Mouse (Mus musculus) monocyte, adult 5-6 weeks (primary cell): Measurements from ENCODE around the gene Fam171a1. TPM values are rescaled to one million over a fixed set of nuclear protein-coding genes. Genes with fewer than 3 reads are reported as not detected.
"Not testable (repeated sequence)": the region's sequence is repeated elsewhere in the genome, so short reads cannot be mapped to it uniquely, and the experiment has no call there.

Source experiments
- ATAC-seq: fragments of 153-309, 156-312 bp; replicated peaks from 2 replicates; pipeline ENCODE4 v1.8.0; 2017; ENCODE audit warnings: mild to moderate bottlenecking; ENCODE audit not compliant: low TSS enrichment, insufficient number of reproducible peaks, severe bottlenecking, poor library complexity, low FRiP score
- total RNA-seq: library from RNA; stranded (forward); fragments of 200-1000, 200-491, 200-594 nt; gene quantifications from 3 replicates; pipeline ENCODE4 v1.2.3, GENCODE M21; 2017

Fam171a1 gene
- total RNA-seq, 1 experiment from 2014 or later, result not detected

DNA sequence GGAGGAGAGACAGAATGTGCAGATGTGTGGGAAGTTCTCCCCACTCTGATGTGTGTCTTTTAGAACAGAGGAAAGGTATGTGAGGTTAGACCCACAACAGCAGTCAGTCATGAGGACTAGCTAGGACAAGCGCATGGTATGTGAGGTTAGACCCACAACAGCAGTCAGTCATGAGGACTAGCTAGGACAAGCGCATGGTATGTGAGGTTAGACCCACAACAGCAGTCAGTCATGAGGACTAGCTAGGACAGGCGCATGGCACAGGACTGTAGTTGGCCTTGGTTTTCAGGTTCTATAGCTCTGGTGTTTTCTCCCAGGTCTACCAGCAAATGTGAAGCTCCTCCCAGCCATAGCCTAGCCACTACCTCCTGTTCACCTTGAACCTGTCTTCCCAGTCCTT lies 103.6 kb downstream of the Fam171a1 start:
- ATAC-seq, result not testable (repeated sequence)

DNA sequence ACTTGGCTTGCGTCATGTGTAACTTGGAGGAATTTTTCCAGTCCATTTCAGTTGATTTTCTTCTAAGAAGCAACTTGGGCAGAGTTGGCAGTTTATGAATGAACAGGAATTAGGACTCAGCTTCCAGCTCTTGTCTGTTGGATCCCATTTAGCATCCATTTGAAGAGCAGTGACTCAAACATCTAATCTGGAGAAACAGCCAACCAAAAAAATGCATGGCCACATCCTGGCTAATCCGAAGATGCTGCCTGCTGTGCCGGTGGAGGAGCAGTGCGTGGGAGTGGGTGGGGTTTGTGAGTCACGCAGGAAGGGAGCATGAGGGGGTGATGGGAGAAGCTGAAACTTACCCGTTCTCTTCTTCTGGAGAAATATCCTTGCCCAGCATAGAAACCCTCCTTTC lies 104.2 kb downstream of the Fam171a1 start:
- no peak for ATAC-seq

DNA sequence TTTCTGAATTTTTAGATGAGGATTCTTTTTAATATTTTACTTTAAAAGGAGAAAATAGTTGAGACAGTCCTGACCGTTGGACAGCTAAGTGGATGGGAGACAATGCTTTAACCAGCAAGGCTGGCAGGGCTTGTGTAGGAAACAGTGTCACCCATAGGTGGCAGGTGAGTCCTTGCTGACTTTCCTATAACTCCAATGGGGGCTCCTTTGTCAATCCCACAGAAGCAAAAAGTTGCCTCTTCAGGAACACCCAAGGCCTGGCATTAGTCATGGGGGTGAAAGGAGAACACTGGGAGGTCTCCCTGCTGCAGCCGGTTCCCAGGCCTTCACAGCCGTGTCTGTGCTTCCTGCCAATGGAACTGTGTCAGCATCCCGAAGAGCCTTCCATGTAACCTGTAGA lies 114.5 kb downstream of the Fam171a1 start:
- no peak for ATAC-seq

DNA sequence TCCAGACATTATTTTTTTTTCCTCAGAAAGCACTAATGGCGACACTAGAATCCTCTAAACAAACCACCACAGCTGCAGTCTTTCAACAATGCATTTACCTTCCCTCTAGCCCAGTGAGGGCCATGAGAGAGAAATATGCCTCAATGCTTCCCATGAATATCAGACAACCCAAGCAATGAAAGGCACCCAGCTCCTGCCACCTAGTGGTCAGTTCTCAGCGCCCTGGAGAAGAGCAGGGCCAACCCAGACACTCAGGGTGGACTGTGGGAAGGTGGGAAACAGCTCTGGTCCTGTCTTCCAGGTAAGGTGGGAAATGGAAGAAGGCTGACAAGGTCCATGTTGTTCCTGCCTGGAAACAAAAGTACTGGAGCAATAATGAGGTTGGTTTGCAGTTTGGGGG lies 115.0 kb downstream of the Fam171a1 start:
- ATAC-seq, result no peak

DNA sequence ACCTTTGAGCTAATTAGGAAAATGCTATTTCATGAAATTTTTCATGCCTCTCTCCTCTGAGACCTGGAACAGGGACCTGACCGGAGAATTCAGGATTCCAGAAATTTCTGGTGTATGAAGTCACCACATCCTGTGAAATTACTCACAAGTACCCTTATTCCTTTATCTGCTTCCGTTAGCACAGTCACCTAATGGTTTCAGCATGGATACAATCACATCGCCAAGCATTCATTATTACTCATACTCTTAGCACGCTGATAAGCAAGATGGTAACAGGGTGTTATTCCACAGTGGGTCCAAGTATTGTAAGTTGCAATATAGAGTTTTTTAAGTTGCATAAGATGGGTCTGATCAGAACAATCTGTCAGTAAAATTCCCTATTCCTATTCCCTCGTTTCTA lies 125.2 kb downstream of the Fam171a1 start:
- no peak for ATAC-seq

DNA sequence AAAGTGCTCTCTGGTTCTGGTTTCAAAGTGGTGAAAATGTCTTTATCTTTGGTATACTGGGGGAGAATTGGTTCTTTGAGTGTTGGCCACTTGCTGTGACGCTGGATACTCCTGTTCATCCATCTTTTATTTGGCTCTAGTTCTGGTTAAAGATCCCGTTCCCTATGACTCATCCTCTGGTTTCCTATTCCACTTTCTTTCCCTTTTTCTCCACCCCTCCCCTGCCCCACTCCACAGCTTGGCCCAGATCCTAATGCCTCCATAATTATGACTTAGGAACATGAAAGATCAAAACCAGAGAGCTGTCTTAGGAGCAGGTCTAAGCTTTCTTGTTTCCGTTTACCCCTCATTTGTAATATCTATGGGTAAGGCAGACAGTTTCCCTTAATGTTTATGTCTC lies 130.2 kb downstream of the Fam171a1 start:
- ATAC-seq, result no peak

DNA sequence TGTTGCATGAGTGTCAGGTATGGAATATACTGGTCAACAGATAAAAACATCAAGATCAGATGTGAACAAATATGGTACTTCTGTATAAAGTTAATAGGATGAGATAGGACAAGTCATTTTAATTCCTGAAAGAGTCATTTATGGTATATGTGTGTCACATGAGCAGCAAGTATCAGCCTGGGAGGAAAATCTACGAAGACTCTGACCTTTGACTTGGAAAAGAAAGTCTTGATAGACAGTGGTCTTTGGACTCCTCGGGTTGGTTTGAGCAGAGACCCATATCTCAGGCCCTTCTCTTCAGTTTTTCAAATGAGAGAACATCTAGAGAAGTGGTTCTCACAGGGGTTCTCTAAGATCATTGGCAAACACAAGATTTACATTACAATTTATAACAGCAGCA lies 137.3 kb downstream of the Fam171a1 start:
- no peak for ATAC-seq

DNA sequence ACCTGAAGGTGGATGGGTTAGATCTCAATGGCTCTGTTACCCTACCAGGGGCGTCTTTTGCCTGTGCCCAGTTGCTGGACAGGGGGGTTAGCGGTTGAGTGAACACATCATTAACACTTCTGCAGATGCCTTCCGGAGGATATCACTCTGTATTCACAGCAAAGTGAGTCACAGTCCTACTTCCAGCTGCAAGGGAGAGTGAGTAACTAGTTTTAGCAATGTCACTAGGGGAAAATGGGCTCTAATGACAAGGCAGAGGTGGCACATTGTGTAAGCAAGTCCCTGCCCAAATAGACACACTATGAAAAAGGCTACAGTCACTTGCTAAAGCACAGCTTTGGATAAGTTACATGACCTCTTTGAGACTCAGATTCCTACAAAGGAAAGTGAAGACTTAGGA lies 152.4 kb downstream of the Fam171a1 start:
- no peak for ATAC-seq

DNA sequence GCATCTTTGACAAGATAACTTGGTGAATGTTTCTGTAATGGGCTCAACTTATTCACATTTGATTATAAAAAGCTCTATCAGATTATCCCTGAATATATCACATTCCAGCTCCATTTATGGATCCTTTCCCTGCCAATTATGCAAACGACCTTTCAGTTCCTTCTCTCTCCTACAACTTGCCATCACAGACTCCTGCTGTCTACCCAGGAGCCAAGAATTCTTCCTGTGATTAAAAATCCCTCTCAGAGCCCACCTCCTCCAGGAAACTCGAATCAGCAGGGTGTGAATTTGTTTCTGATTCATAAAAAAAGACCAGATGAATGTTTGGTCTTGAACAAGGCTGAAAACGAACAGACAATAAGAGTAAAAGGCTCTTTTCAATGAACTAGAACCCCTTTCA lies 153.9 kb downstream of the Fam171a1 start:
- no peak for ATAC-seq

DNA sequence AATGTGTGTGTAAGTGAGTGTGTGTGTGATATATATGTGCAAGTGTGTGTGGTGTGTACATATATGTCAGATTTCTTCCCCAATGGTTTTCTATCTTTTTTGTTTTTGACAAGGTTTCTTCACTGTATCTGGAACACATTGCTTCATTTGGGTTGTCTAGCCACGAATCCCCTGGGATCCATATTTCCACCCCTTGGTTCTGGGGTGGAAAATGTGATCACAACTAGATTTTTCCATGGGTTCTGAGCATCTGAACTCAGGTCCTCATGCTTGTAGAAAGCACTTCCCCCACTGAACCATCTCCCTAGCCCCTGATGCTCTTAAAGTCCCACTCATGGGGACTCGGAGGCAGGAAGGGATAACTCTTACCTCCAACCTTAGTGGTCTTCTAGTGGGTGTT lies 159.3 kb downstream of the Fam171a1 start:
- ATAC-seq, result no peak

DNA sequence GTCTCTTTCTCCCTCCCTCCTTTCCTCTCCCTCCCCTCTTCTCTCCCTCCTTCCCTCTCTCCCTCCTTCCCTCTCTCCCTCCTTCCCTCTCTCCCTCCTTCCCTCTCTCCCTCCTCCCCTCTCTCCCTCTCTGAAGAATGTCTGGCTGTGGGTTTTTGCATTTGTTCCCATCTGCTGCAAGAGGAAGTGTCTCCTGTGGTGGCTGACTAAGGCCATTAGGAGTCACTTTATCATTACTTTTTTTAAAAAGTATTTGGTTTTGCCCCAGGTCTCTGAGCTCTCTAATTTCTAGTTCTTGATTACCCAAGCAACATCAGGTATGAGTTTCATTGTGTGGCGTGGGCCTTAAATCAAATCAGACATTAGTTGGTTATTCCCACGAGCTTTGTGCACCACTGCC lies 162.1 kb downstream of the Fam171a1 start:
- no peak for ATAC-seq

Other genes starting within 250 kb of the Fam171a1 start
- 18.0 to 31.9 TPM (median 18.3 TPM) in 3 replicates for gene Nmt2, start 170.0 kb downstream of the Fam171a1 start, total RNA-seq
- 1.8 to 9.9 TPM (median 4.4 TPM) in 3 replicates for gene Rpp38, start 218.4 kb downstream of the Fam171a1 start, total RNA-seq
- gene Acbd7, start 221.9 kb downstream of the Fam171a1 start, total RNA-seq, result 4.5 TPM in 1 of 3 replicates, not detected in the others